Mouse (Mus musculus) embryonic facial prominence, embryonic 10.5 days (tissue): ENCODE measurements around the gene Tor1a. TPM values are rescaled to one million over a fixed set of nuclear protein-coding genes. Genes with fewer than 3 reads are reported as not detected.
"Not testable (repeated sequence)": the region's sequence is repeated elsewhere in the genome, so short reads cannot be mapped to it uniquely, and the experiment has no call there.

Experiments
- DNase-seq: peaks from one replicate; pipeline ENCODE4 v3.0.0-alpha.2; 2017; ENCODE audit warnings: low spot score
- H3K27ac ChIP-seq: fragments of 300-500 bp; sonication (generic); replicated peaks from 2 replicates; pipeline ENCODE4 v1.5.1; 2016; ENCODE audit warnings: mild to moderate bottlenecking
- H3K27me3 ChIP-seq: fragments of 300-500 bp; sonication (generic); replicated peaks from 2 replicates; pipeline ENCODE4 v1.6.1; 2016; ENCODE audit warnings: low read depth, mild to moderate bottlenecking; ENCODE audit not compliant: poor library complexity, severe bottlenecking
- H3K36me3 ChIP-seq: fragments of 300-500 bp; sonication (generic); replicated peaks from 2 replicates; pipeline ENCODE4 v1.6.1; 2016; ENCODE audit warnings: mild to moderate bottlenecking, moderate library complexity
- H3K4me1 ChIP-seq: fragments of 300-500 bp; sonication (generic); 2 replicates; pipeline ENCODE4 v1.6.1; 2016
- H3K4me3 ChIP-seq: fragments of 300-500 bp; sonication (generic); 2 replicates; pipeline ENCODE4 v1.5.1; 2016; ENCODE audit warnings: mild to moderate bottlenecking, moderate library complexity
- H3K9me3 ChIP-seq: fragments of 300-500 bp; sonication (generic); 2 replicates; pipeline ENCODE4 v1.6.1; 2016; ENCODE audit warnings: mild to moderate bottlenecking
- WGBS: fragments of 180-500 bp; shearing (Covaris S2); methylation state at CpG from one replicate; pipeline ENCODE4 v1.1.7; 2016; 5-methylcytosine and 5-hydroxymethylcytosine counted together
- polyA plus RNA-seq: library from polyadenylated mRNA; unstranded; fragments of >200 nt; fragmentation: Nextera tagmentation; extraction: Ambion mirVana; gene quantifications from 2 replicates; pipeline ENCODE4 v1.2.1, GENCODE M21; 2016

The Tor1a gene
- polyA plus RNA-seq, 1 experiment from 2014 or later: 81.6 TPM

GRCm38 (mm10) chr2:30927151-30927781 lies 40.5 kb downstream of the Tor1a start:
- WGBS: 52% methylated on average over 9 of the region's 9 CpGs
- no peaks in the 10 kb centered on the region for H3K36me3 ChIP-seq
- no peak for DNase-seq
- H3K4me3 ChIP-seq: no peak overlapping the region
- no peaks in the 10 kb centered on the region for H3K27me3 ChIP-seq
- H3K4me1 ChIP-seq: peaks cover 37% of the 10 kb centered on the region
- H3K9me3 ChIP-seq: no peaks in the 10 kb centered on the region
- peak overlapping the region; percentile 66 for H3K27ac ChIP-seq

- Histone ChIP-seq H3K4me3 (no peak overlapping the region), H3K27me3 (no peaks in the 10 kb centered on the region), H3K27ac (no peak overlapping the region), H3K4me1 (peaks cover 37% of the 10 kb centered on the region), H3K36me3 (no peaks in the 10 kb centered on the region), H3K9me3 (no peaks in the 10 kb centered on the region)
- 86% methylated on average over 4 of the region's 4 CpGs for WGBS
- no peak for DNase-seq
Measured at GRCm38 (mm10) chr2:30926381-30926780, 41.4 kb downstream of the Tor1a start.

GRCm38 (mm10) chr2:30925181-30925580 lies 42.6 kb downstream of the Tor1a start:
- no peak for DNase-seq
- Histone ChIP-seq H3K36me3 (no peaks in the 10 kb centered on the region), H3K9me3 (no peaks in the 10 kb centered on the region), H3K27me3 (no peaks in the 10 kb centered on the region), H3K4me3 (no peak overlapping the region), H3K27ac (no peak overlapping the region), H3K4me1 (peaks cover 37% of the 10 kb centered on the region)
- WGBS: 86% methylated on average over 4 of the region's 4 CpGs

GRCm38 (mm10) chr2:30923099-30923498 lies 44.6 kb downstream of the Tor1a start:
- Histone ChIP-seq H3K27me3 (no peaks in the 10 kb centered on the region), H3K36me3 (no peaks in the 10 kb centered on the region), H3K4me1 (peaks cover 28% of the 10 kb centered on the region), H3K27ac (no peak overlapping the region), H3K9me3 (no peaks in the 10 kb centered on the region), H3K4me3 (no peak overlapping the region)
- 72% methylated on average over 3 of the region's 3 CpGs for WGBS
- DNase-seq: no peak

GRCm38 (mm10) chr2:30920216-30920615 lies 47.5 kb downstream of the Tor1a start:
- Histone ChIP-seq H3K27me3 (0 out of 2 replicates have a peak, but pooled peaks cover 3% of the 10 kb centered on the region), H3K36me3 (no peaks in the 10 kb centered on the region), H3K27ac (no peak overlapping the region), H3K4me3 (no peak overlapping the region), H3K4me1 (peaks cover 22% of the 10 kb centered on the region), H3K9me3 (no peaks in the 10 kb centered on the region)
- DNase-seq: no peak
- WGBS: 84% methylated on average over 7 of the region's 7 CpGs

- H3K36me3 ChIP-seq: no peaks in the 10 kb centered on the region
- H3K4me1 ChIP-seq: peaks cover 30% of the 10 kb centered on the region
- no peak overlapping the region for H3K4me3 ChIP-seq
- H3K9me3 ChIP-seq: no peaks in the 10 kb centered on the region
- DNase-seq: peak; percentile 55
- peak overlapping the region; percentile 80 for H3K27ac ChIP-seq
- 43% methylated on average over 8 of the region's 8 CpGs for WGBS
- 0 out of 2 replicates have a peak, but pooled peaks cover 3% of the 10 kb centered on the region for H3K27me3 ChIP-seq
Measured at GRCm38 (mm10) chr2:30918780-30919329, 48.9 kb downstream of the Tor1a start.

- H3K4me1 ChIP-seq: peaks cover 30% of the 10 kb centered on the region
- H3K4me3 ChIP-seq: no peak overlapping the region
- H3K27ac ChIP-seq: peak overlapping the region; percentile 80
- DNase-seq: no peak
- no peaks in the 10 kb centered on the region for H3K36me3 ChIP-seq
- 59% methylated on average over 6 of the region's 6 CpGs for WGBS
- no peaks in the 10 kb centered on the region for H3K9me3 ChIP-seq
- H3K27me3 ChIP-seq: 0 out of 2 replicates have a peak, but pooled peaks cover 3% of the 10 kb centered on the region
Measured at GRCm38 (mm10) chr2:30918126-30918525, 49.6 kb downstream of the Tor1a start.

GRCm38 (mm10) chr2:30917649-30918048 lies 50.1 kb downstream of the Tor1a start:
- no peak overlapping the region for H3K4me3 ChIP-seq
- H3K9me3 ChIP-seq: no peaks in the 10 kb centered on the region
- 0 out of 2 replicates have a peak, but pooled peaks cover 3% of the 10 kb centered on the region for H3K27me3 ChIP-seq
- WGBS: 88% methylated on average over 7 of the region's 7 CpGs
- no peak for DNase-seq
- H3K27ac ChIP-seq: peak overlapping the region; percentile 80; the same call in 1 of the 2 replicates
- peaks cover 31% of the 10 kb centered on the region for H3K4me1 ChIP-seq
- no peaks in the 10 kb centered on the region for H3K36me3 ChIP-seq

GRCm38 (mm10) chr2:30915933-30916332 lies 51.8 kb downstream of the Tor1a start:
- H3K27me3 ChIP-seq, H3K27ac ChIP-seq, H3K36me3 ChIP-seq, H3K4me3 ChIP-seq, H3K9me3 ChIP-seq, DNase-seq: not testable (repeated sequence)
- H3K4me1 ChIP-seq: peaks cover 38% of the 10 kb centered on the region
- WGBS: 79% methylated on average over 6 of the region's 6 CpGs

- WGBS: 74% methylated on average over 5 of the region's 5 CpGs
- Histone ChIP-seq H3K9me3 (no peaks in the 10 kb centered on the region), H3K36me3 (no peaks in the 10 kb centered on the region), H3K4me3 (no peak overlapping the region), H3K27me3 (0 out of 2 replicates have a peak, but pooled peaks cover 3% of the 10 kb centered on the region), H3K4me1 (peaks cover 38% of the 10 kb centered on the region), H3K27ac (peak overlapping the region; percentile 51; the same call in 1 of the 2 replicates)
- no peak for DNase-seq
Measured at GRCm38 (mm10) chr2:30915376-30915775, 52.4 kb downstream of the Tor1a start.

- Histone ChIP-seq H3K4me3 (no peak overlapping the region), H3K4me1 (peaks cover 41% of the 10 kb centered on the region), H3K9me3 (no peaks in the 10 kb centered on the region), H3K27ac (peak overlapping the region; percentile 51), H3K27me3 (0 out of 2 replicates have a peak, but pooled peaks cover 3% of the 10 kb centered on the region), H3K36me3 (no peaks in the 10 kb centered on the region)
- 27% methylated on average over 3 of the region's 3 CpGs for WGBS
- no peak for DNase-seq
Measured at GRCm38 (mm10) chr2:30914836-30915235, 52.9 kb downstream of the Tor1a start.

- H3K4me3 ChIP-seq: no peak overlapping the region
- 0 out of 2 replicates have a peak overlapping the region, but pooled peaks have one; percentile 19 for H3K27ac ChIP-seq
- H3K27me3 ChIP-seq: 0 out of 2 replicates have a peak, but pooled peaks cover 3% of the 10 kb centered on the region
- 88% methylated on average over 8 of the region's 8 CpGs for WGBS
- no peaks in the 10 kb centered on the region for H3K9me3 ChIP-seq
- no peak for DNase-seq
- H3K36me3 ChIP-seq: no peaks in the 10 kb centered on the region
- peaks cover 32% of the 10 kb centered on the region for H3K4me1 ChIP-seq
Measured at GRCm38 (mm10) chr2:30913022-30913421, 54.7 kb downstream of the Tor1a start.

- peaks cover 26% of the 10 kb centered on the region for H3K4me1 ChIP-seq
- H3K4me3 ChIP-seq: no peak overlapping the region
- no peaks in the 10 kb centered on the region for H3K27me3 ChIP-seq
- 40% methylated on average over 4 of the region's 4 CpGs for WGBS
- no peaks in the 10 kb centered on the region for H3K9me3 ChIP-seq
- no peaks in the 10 kb centered on the region for H3K36me3 ChIP-seq
- H3K27ac ChIP-seq: peak overlapping the region; percentile 19; the same call in 1 of the 2 replicates
- DNase-seq: no peak
Measured at GRCm38 (mm10) chr2:30912291-30912773, 55.4 kb downstream of the Tor1a start.
